Mouse (Mus musculus) bone marrow macrophage, adult 2 months (primary cell): Measurements from ENCODE around the gene Ptma. TPM values are rescaled to one million over a fixed set of nuclear protein-coding genes. Genes with fewer than 3 reads are reported as not detected.
A peak's percentile ranks its signal among the peaks of the same experiment; 100 is the strongest.

Source experiments
- H3K27ac ChIP-seq: 2 replicates; pipeline ENCODE4 v1.5.1; 2012; ENCODE audit warnings: low read depth, low read length; ENCODE audit not compliant: insufficient read depth
- H3K4me1 ChIP-seq: 2 replicates; pipeline ENCODE4 v1.6.1; 2012; ENCODE audit warnings: low read length; ENCODE audit not compliant: control insufficient read depth, insufficient read depth
- H3K4me3 ChIP-seq: 2 replicates; pipeline ENCODE4 v1.5.1; 2012; ENCODE audit warnings: mild to moderate bottlenecking, low read length, moderate library complexity; ENCODE audit not compliant: insufficient read depth
- CTCF ChIP-seq: IDR thresholded peaks from 2 replicates; pipeline ENCODE4 v1.5.1; 2012; ENCODE audit warnings: low read depth, mild to moderate bottlenecking, low read length, moderate library complexity
- POLR2A ChIP-seq: IDR thresholded peaks from 2 replicates; pipeline ENCODE4 v1.6.1; 2012; ENCODE audit warnings: mild to moderate bottlenecking, low read depth, low read length, borderline replicate concordance
- polyA plus RNA-seq: library from polyadenylated mRNA; stranded (reverse); fragments of >200 nt; gene quantifications from 2 replicates; pipeline ENCODE4 v1.2.4, GENCODE M21; 2012; ENCODE audit not compliant: missing spikeins, insufficient read depth, insufficient read length

Ptma gene
- polyA plus RNA-seq, 1 experiment: 1,364 TPM

DNA sequence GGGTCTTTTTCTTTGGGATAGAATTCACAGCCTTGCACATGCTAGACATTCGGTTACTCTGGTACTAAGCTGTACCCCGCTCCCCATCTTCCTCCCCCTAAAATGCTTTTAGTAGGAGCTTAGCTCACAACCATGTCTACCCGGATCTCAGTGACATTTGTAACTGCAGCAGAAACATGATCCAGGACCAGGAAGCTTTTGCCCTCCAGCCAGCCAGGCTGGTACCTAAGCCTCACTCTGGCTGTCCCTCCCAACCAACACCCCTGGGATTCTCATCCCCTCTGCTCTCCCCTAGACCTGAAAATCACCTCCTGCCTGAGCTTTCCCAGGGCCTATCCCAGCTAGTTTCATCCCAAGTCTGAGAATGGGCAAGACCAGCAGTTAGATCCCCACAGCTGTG, 32.7 kb upstream of the Ptma start:
- TF ChIP-seq CTCF: no peak
- TF ChIP-seq POLR2A: no peak
- Histone ChIP-seq H3K4me1 (peaks cover 27% of the 10 kb centered on the region), H3K27ac (no peak overlapping the region), H3K4me3 (no peak overlapping the region)

DNA sequence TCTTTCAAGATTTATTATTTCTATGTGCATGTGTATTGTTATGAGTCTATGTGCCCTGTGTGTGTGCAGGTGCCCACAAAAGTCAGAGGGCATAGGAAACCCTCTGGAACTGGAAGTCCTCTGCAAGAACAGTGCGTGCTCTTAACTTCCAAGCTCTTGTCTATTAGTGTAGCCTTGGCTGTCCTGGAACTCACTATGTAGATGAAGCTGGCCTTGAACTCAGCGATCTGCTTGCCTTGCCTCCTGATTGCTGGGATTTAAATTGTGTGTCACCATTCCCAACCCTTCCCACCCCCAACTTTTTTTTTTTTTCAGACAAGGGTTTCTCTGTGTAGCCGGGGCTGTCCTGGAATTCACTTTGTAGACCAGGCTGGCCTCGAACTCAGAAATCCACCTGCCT, 30.2 kb upstream of the Ptma start:
- no peak overlapping the region for H3K4me3 ChIP-seq
- H3K27ac ChIP-seq: no peak overlapping the region
- peaks cover 23% of the 10 kb centered on the region for H3K4me1 ChIP-seq
- TF ChIP-seq CTCF (no peak), POLR2A (no peak)

DNA sequence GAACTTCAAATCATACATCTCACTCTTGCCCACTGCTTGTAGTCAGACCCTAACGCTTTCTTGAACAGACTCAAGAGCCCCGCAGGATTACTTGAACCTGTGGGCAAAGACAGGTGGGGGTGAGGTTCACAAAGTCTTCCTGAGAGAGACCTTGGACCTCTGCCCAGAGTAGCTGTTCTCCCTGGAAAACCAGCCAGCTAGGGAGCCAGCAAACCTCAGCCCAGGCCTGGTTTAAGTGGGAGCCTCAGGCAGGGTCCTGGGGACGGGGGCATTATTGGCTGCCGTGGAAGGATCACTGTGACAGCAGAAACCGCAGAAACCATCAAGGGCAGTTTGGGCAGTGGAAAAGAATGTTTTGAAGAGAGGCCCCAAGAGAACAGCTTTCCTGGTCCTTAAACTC, 29.2 kb upstream of the Ptma start:
- no peak overlapping the region for H3K27ac ChIP-seq
- no peak for TF ChIP-seq CTCF
- no peak overlapping the region for H3K4me3 ChIP-seq
- peaks cover 16% of the 10 kb centered on the region for H3K4me1 ChIP-seq

DNA sequence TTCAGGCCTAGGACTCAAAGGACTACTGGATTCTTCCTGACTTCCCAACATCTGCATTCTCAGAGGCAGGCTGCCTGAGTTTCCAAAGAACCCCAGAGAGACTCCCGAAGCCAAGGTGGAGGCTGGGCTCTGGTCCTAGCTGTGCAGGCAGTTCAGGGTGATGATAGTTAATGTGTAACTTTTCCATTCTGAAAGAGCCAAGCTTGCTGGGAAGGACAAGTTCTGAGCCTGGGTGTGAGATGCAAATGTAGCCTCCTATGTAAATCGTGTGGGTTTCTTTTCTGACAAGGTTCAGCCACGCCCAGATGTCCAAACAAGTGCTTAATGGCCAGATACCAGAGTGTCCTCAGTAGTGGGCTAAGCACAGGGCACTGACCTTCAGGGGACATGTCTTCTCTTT, 28.5 kb upstream of the Ptma start:
- TF ChIP-seq POLR2A (no peak), CTCF (no peak)
- peaks cover 11% of the 10 kb centered on the region for H3K4me1 ChIP-seq
- no peak overlapping the region for H3K27ac ChIP-seq
- H3K4me3 ChIP-seq: no peak overlapping the region

DNA sequence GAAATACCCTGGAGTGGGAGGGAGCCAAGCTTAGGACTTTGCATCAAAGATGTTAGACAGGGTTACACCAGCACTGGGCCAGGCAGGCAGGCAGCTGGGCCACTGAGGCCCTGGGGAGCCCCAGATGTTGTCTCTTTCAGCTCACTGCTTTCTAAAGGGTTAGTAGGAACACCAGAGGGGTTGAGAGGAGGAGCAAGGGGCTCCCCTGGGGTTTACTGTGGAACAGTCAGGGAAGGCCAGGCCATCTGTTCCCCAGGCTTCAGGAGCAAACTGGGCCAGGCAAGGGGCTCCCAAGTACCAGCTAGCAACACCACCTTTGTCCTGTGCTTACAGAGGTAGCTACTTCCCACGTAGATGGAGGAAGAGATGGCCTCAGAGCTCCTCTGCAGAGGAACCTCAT, 27.9 kb upstream of the Ptma start:
- Histone ChIP-seq H3K4me1 (peaks cover 10% of the 10 kb centered on the region), H3K27ac (no peak overlapping the region), H3K4me3 (no peak overlapping the region)

DNA sequence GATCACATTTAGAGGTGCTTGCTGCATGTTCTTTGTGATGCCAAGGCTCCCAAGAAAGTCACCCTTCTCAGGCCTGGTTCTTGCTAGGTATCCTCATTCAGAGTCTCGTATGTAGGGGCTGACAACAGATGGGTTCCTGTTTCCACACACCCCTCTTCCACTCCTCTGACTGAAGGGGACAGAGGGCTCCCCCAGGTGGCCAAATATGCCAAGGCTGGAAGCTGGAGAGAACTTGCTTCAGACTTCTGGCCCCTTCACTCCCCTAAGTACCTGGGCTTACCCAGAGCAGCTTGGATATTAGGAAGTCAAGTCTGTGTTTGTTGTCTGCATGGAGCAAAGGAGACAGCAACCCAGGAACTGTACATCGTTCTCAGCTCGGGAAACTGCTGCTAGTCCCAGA, 26.6 kb upstream of the Ptma start:
- TF ChIP-seq POLR2A (no peak), CTCF (peak; percentile 83)
- no peak overlapping the region for H3K27ac ChIP-seq
- H3K4me1 ChIP-seq: peaks cover 12% of the 10 kb centered on the region
- no peak overlapping the region for H3K4me3 ChIP-seq

More for the DNA sequence above, 27.9 kb upstream of the Ptma start:
- TF ChIP-seq POLR2A (no peak), CTCF (no peak)

DNA sequence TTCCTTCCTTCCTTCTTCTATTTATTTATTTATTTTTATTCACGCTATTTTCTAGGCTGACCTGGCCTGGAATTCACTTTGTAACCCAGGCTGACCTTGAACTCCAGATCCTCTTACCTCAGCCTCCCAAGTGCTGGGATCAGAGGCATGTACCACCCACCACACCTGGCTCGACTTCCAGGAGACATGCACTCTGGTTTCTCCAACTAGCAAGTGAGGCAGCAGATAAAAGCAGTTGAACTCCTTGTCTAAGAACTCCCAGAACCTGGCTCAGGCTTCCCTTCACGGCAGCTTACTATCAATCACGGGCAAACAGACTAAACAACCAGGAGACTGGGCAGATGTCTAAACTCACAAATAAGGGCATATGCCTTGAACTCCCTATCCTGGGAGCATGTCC, 25.8 kb upstream of the Ptma start:
- no peak for TF ChIP-seq POLR2A
- TF ChIP-seq CTCF: no peak
- Histone ChIP-seq H3K4me3 (no peak overlapping the region), H3K27ac (no peak overlapping the region), H3K4me1 (peaks cover 20% of the 10 kb centered on the region)

DNA sequence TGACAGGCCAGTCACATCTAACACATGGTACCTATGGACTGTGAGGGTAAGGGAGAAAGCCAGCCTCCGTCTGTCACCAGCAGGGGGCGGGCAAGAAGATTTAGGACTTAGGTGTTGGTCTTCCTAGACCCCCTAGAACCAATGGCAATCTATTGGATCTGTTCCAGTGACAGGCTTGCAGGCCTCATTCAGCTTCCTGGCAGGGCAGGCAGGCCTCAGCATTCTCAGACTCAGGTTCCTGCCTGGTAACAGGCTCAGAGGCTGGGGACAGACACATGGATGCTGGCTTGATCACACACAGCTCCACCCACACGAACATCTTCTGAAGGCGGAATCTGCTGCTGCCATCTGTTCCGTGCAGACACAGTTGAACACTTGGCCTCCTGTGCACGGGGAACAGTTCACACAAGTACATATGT, 25.4 kb upstream of the Ptma start:
- Histone ChIP-seq H3K4me3 (no peak overlapping the region), H3K27ac (no peak overlapping the region), H3K4me1 (peaks cover 23% of the 10 kb centered on the region)
- TF ChIP-seq CTCF (peak; percentile 86), POLR2A (no peak)

DNA sequence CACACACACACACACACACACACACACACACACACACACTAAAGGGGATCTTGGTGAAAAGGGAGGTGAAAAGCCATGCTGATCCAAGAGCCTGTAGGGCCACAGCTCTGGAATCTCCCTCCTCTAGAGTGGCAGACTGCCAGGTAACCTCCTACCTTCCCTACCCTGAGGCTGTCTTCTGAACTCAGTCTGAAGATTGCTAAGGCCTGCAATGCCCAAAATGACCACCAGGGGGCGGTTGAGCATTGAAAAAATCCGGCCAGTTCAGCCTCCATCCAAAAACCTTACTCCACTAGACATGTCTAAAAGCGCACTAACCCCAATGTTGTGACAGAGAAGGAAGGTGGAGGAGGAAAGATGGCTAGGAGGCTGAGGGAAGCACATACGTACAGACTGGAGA, 25.0 kb upstream of the Ptma start:
- TF ChIP-seq POLR2A: no peak
- peak; percentile 72 for TF ChIP-seq CTCF
- no peak overlapping the region for H3K27ac ChIP-seq
- no peak overlapping the region for H3K4me3 ChIP-seq
- H3K4me1 ChIP-seq: peaks cover 27% of the 10 kb centered on the region

DNA sequence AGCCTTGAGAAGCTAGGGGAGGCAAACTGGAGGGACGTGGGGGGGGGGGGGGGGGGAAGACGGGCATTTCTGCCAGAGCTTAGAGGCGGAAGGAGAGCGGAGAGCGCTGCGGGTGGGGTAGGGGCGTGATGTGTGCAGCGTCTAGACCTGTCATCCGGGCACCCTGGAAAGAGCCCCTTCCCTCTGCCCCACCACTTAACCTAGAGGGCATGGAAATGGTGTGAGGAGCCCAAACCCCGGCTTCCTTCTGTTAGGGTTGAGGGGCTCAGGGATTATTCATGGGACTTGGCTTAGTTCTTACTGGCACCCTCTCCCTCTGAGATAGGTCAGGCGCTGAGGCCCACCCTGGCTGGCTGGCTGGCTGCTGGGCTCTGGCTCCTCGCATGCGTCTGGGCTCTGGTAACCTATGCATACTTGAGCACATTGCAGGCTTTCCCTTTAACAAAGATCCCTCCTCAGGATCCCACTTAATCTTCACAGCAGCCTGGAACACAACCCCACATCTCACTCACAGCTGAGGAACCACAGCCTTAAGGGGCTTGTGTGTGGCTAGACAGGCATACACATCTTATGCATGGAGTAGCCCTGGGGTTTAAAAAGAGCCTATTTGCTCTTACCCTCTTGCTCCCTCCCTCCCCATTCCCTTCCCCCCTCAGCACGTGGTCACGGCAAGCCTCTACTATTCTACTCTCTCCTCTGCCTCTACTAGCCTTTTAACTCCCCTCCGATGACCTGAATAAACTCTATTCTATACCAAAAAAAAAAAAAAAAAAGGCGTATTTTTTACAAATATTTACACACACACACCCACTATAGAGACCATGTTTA, 24.1 kb upstream of the Ptma start:
- TF ChIP-seq CTCF: no peak
- no peak for TF ChIP-seq POLR2A
- Histone ChIP-seq H3K4me1 (peaks cover 27% of the 10 kb centered on the region), H3K27ac (no peak overlapping the region), H3K4me3 (no peak overlapping the region)

DNA sequence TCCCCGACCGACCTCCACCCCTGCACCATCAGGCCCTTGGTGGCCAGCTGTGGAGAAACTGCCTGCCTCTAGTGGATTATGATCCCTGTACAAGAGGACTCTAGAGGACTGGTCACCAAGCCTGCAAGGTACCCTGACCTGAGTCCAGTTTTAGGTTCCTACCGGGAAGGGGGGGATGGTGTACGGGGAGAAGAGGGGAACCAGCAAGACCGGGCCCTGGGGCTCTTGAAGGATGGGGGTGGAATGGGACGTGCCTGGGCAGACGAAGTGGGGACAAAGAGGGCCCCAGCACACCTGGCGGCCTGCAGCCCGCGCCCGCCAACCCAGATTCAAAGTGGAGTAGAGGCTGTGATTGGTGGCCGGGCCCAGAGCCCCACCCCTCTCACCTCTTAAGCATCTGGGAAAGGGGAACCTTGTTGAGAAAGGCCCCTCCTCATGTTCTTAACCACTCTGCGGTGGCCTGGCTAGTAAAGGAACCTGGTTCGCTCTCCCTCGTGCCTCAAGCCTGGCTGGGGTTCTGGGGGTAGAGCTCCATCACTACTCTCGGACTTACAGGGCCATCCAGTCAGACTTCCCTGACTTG, 23.3 kb upstream of the Ptma start:
- Histone ChIP-seq H3K4me3 (peak overlapping the region; percentile 58), H3K27ac (peak overlapping the region; percentile 75), H3K4me1 (peaks cover 27% of the 10 kb centered on the region)
- no peak for TF ChIP-seq POLR2A
- no peak for TF ChIP-seq CTCF
